8 mouse cellular contexts compared by ENCODE assay signal in the genomic region with DNA sequence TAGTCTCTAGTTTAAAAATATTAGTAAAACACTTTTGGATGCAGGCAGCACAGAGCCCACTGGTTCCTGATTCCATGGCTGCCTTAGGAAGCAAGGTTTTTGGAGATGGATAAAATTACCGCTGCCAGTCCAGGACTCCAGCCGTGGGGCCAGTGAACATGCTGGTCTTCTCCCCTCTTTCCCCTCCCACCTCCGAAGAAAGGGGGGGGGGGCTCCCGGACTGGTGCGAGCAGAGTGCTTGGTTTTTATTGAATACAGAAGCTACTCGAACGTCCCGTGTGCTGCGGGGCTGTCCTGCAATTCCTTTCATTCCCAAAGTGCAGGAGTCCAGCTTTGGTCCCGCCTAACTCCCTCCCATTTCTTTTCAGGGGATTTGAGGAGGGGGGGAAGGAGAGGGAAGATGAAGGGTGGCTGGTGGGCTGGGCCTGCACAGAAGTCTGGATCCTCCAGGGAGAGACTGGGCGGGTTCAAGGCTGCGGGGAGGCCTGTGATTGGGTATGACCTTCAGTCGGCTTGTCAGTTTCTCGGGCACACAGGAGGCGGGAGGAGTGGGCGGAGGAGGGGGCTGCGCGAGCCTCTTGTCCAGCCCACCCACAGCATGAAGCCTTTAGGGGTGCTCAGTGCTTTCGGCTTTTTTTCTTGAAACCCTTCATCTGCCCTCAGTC. TPM values are rescaled to one million over a fixed set of nuclear protein-coding genes. Genes with fewer than 3 reads are reported as not detected.
DNase-seq lines count a peak whose midpoint lies in the region; ATAC-seq lines count a peak whose summit lies in the region.

TSS of gene Col11a1 (plus strand) at position 570 of the 665 bp plus-strand sequence.

- ATAC-seq in midbrain, embryonic 13.5 days, result peak; percentile 99
- ATAC-seq in stomach, embryonic 15.5 days (ENCODE audit: insufficient read depth, low FRiP score, low read depth), result peak; percentile 97

- H3K9me3 ChIP-seq in midbrain, embryonic 13.5 days, result no peaks in the 10 kb centered on the region
- no peaks in the 10 kb centered on the region for H3K9me3 ChIP-seq in stomach, embryonic 15.5 days

- H3K4me3 ChIP-seq in midbrain, embryonic 13.5 days (replicated peaks), result peak within 1 kb of the TSS; percentile 70
- peak within 1 kb of the TSS; percentile 60 for H3K4me3 ChIP-seq in stomach, embryonic 15.5 days (replicated peaks)

- under 1% methylated on average over 19 of the region's 19 CpGs for WGBS in midbrain, embryonic 13.5 days
- WGBS in stomach, embryonic 15.5 days, result under 1% methylated on average over 19 of the region's 19 CpGs

- 0 out of 2 replicates have a peak within 1 kb of the TSS, but pooled peaks have one; percentile 7 for H3K27ac ChIP-seq in midbrain, embryonic 13.5 days
- peak within 1 kb of the TSS; percentile 0; the same call in 1 of the 2 replicates for H3K27ac ChIP-seq in stomach, embryonic 15.5 days

- DNase-seq in adrenal gland, adult 18-20 months (ENCODE audit: low spot score in 2 of 2), result peak; percentile 12 to 27
- DNase-seq in cerebellum, postnatal 36 days, result peak; percentile 37 to 50
- DNase-seq in frontal cortex, postnatal 36 days (ENCODE audit: low spot score in 2 of 2), result peak; percentile 53 to 60
- peak; percentile 62 for DNase-seq in hindlimb bud, embryonic 11.5 days (ENCODE audit: extremely low spot score, low read depth, low spot score)
- DNase-seq in left cerebral cortex, postnatal 14 days (ENCODE audit: low spot score in 2 of 2), result peak; percentile 56 to 69
- no peak for DNase-seq in natural killer cell, adult 2 months (ENCODE audit: low spot score in 2 of 2)

- H3K4me2 ChIP-seq in midbrain, embryonic 13.5 days (replicated peaks), result peak within 1 kb of the TSS; percentile 97
- H3K4me2 ChIP-seq in stomach, embryonic 15.5 days, result peak within 1 kb of the TSS; percentile 86

- H3K27me3 ChIP-seq in midbrain, embryonic 13.5 days, result no peaks in the 10 kb centered on the region
- no peaks in the 10 kb centered on the region for H3K27me3 ChIP-seq in stomach, embryonic 15.5 days (replicated peaks)

- H3K36me3 ChIP-seq in midbrain, embryonic 13.5 days, result no peaks in the 10 kb centered on the region
- no peaks in the 10 kb centered on the region for H3K36me3 ChIP-seq in stomach, embryonic 15.5 days

- intact Hi-C loops in left cerebral cortex, postnatal 14 days (cut with DNase I), result no loop called here

- H3K9ac ChIP-seq in midbrain, embryonic 13.5 days (replicated peaks), result peak within 1 kb of the TSS; percentile 63
- 0 out of 2 replicates have a peak within 1 kb of the TSS, but pooled peaks have one; percentile 32 for H3K9ac ChIP-seq in stomach, embryonic 15.5 days

- peaks cover 17% of the 10 kb centered on the region for H3K4me1 ChIP-seq in midbrain, embryonic 13.5 days (replicated peaks)
- H3K4me1 ChIP-seq in stomach, embryonic 15.5 days, result peaks cover 5% of the 10 kb centered on the region; the same call in 1 of the 2 replicates

RNA-seq across cellular contexts. Expression of gene Col11a1, which starts in this region (rescaled TPM):
- 1 to 10 TPM; 1.5 to 1.6 TPM for total RNA-seq in adrenal gland, adult 18-20 months (2021)
- total RNA-seq in left cerebral cortex, postnatal 14 days (2021), result 10 to 100 TPM in 1 of 2 experiments, 1 to 10 TPM in 1; 9.8 to 10.5 TPM
- 7.2 and 8.1 TPM in 2 replicates for polyA plus RNA-seq in midbrain, embryonic 13.5 days (2015; fragmentation: Nextera tagmentation; extraction: Ambion mirVana)
- polyA plus RNA-seq in stomach, embryonic 15.5 days (2015; fragmentation: Nextera tagmentation; extraction: Ambion mirVana), result 13.6 and 15.4 TPM in 2 replicates

Comparison
In these comparisons a context has a peak if more than half of its experiments do, and no peak if none do; other contexts are left out.
1. RNA of gene Col11a1 (total RNA-seq): 9.8 to 10.5 TPM in left cerebral cortex, postnatal 14 days; 1.5 to 1.6 TPM in adrenal gland, adult 18-20 months; every median in the first group is over 4 times any median in the second.
2. DNase-seq: peak in adrenal gland, adult 18-20 months (2 of 2), cerebellum, postnatal 36 days (2 of 2), frontal cortex, postnatal 36 days (2 of 2), hindlimb bud, embryonic 11.5 days (single experiment) and left cerebral cortex, postnatal 14 days (2 of 2); none in natural killer cell, adult 2 months (0 of 2).